ENCODE assay signal across 7 mouse cellular contexts in genomic region chr2:122739023-122739422, GRCm38 (mm10). TPM values are rescaled to one million over a fixed set of nuclear protein-coding genes. Genes with fewer than 3 reads are reported as not detected.
A peak's percentile ranks its signal among the peaks of the same experiment; 100 is the strongest.
DNase-seq lines count a peak whose midpoint lies in the region; ATAC-seq and TF ChIP-seq lines count a peak whose summit lies in the region.

No protein-coding gene starts in this region.

- peak; percentile 8 for DNase-seq in splenic B cell, adult 2 months (ENCODE audit: low read depth, low spot score)
- DNase-seq in B cell, adult 2 months: no peak

- peak overlapping the region; percentile 99 for H3K4me3 ChIP-seq in megakaryocyte, embryonic 14.5 days (replicated peaks)
- H3K4me3 ChIP-seq in embryonic facial prominence, embryonic 13.5 days: peak overlapping the region; percentile 92
- peak overlapping the region; percentile 86 for H3K4me3 ChIP-seq in intestine, postnatal 0 days (ENCODE audit: low read depth, low read length)

- peaks cover 19% of the 10 kb centered on the region for H3K4me1 ChIP-seq in megakaryocyte, embryonic 14.5 days
- H3K4me1 ChIP-seq in embryonic facial prominence, embryonic 13.5 days: peaks cover 8% of the 10 kb centered on the region
- H3K4me1 ChIP-seq in intestine, postnatal 0 days (replicated peaks; ENCODE audit: control insufficient read depth, insufficient read depth, low read length): peaks cover 13% of the 10 kb centered on the region; the same call in 1 of the 2 replicates

- 24% methylated on average over 7 of the region's 7 CpGs for WGBS in embryonic facial prominence, embryonic 13.5 days
- 19% methylated on average over 7 of the region's 7 CpGs for WGBS in intestine, postnatal 0 days

- no peak for ATAC-seq in megakaryocyte, adult 5-6 weeks (ENCODE audit: poor library complexity, severe bottlenecking)
- no peak for ATAC-seq in embryonic facial prominence, embryonic 13.5 days (ENCODE audit: insufficient number of reproducible peaks, insufficient read depth, low FRiP score, low TSS enrichment, low read depth)
- no peak for ATAC-seq in intestine, postnatal 0 days
- no peak for ATAC-seq in granulocyte monocyte progenitor cell, adult 5-6 weeks (replicated peaks; ENCODE audit: poor library complexity, severe bottlenecking)

- H3K36me3 ChIP-seq in megakaryocyte, embryonic 14.5 days (replicated peaks; ENCODE audit: low read length): peaks cover 23% of the 10 kb centered on the region
- peaks cover 7% of the 10 kb centered on the region for H3K36me3 ChIP-seq in embryonic facial prominence, embryonic 13.5 days
- peaks cover 5% of the 10 kb centered on the region; the same call in 1 of the 2 replicates for H3K36me3 ChIP-seq in intestine, postnatal 0 days (ENCODE audit: control insufficient read depth, insufficient read depth)
- peaks cover 3% of the 10 kb centered on the region; the same call in 1 of the 2 replicates for H3K36me3 ChIP-seq in splenic B cell, adult 2 months (ENCODE audit: control insufficient read depth, insufficient read depth, low read length, poor library complexity, severe bottlenecking)

- no peak for TF ChIP-seq CTCF in intestine, postnatal 0 days (IDR thresholded peaks at IDR 0.05; ENCODE audit: low read depth)

- H3K4me2 ChIP-seq in embryonic facial prominence, embryonic 13.5 days: peak overlapping the region; percentile 69
- peak overlapping the region; percentile 85 for H3K4me2 ChIP-seq in intestine, postnatal 0 days (replicated peaks; ENCODE audit: low read depth)

- H3K9me3 ChIP-seq in megakaryocyte, embryonic 14.5 days: no peaks in the 10 kb centered on the region
- no peaks in the 10 kb centered on the region for H3K9me3 ChIP-seq in embryonic facial prominence, embryonic 13.5 days
- H3K9me3 ChIP-seq in intestine, postnatal 0 days (ENCODE audit: control insufficient read depth): no peaks in the 10 kb centered on the region

- H3K27me3 ChIP-seq in megakaryocyte, embryonic 14.5 days (replicated peaks): peaks cover 13% of the 10 kb centered on the region
- H3K27me3 ChIP-seq in embryonic facial prominence, embryonic 13.5 days: peaks cover 15% of the 10 kb centered on the region
- no peaks in the 10 kb centered on the region for H3K27me3 ChIP-seq in intestine, postnatal 0 days (replicated peaks; ENCODE audit: control insufficient read depth, insufficient read depth, low read length)
- H3K27me3 ChIP-seq in splenic B cell, adult 2 months (ENCODE audit: control insufficient read depth, insufficient read depth, low read length, poor library complexity, severe bottlenecking): no peaks in the 10 kb centered on the region

- 0 out of 2 replicates have a peak overlapping the region, but pooled peaks have one; percentile 96 for H3K27ac ChIP-seq in embryonic facial prominence, embryonic 13.5 days
- peak overlapping the region; percentile 95; the same call in 1 of the 2 replicates for H3K27ac ChIP-seq in intestine, postnatal 0 days (ENCODE audit: low read depth, low read length)

- peak overlapping the region; percentile 95 for H3K9ac ChIP-seq in embryonic facial prominence, embryonic 13.5 days
- peak overlapping the region; percentile 88 for H3K9ac ChIP-seq in intestine, postnatal 0 days (ENCODE audit: low read depth, low read length)

RNA-seq across cellular contexts. Expression of gene Bloc1s6, which starts 0.7 kb away (rescaled TPM):
- 0.81 and 3.9 TPM in 2 replicates for polyA plus RNA-seq in megakaryocyte, embryonic 14.5 days (2012; ENCODE audit: insufficient read depth, low replicate concordance)
- total RNA-seq in megakaryocyte, adult 5-6 weeks (2015): 12.0 and 12.9 TPM in 2 replicates
- total RNA-seq in megakaryocyte, adult 5-6 weeks (2017): 24.1 and 30.4 TPM in 2 replicates
- 50.9 and 56.1 TPM in 2 replicates for polyA plus RNA-seq in embryonic facial prominence, embryonic 13.5 days (2015; fragmentation: Nextera tagmentation; extraction: Ambion mirVana)
- polyA plus RNA-seq in intestine, postnatal 0 days (2015; fragmentation: Nextera tagmentation; extraction: Ambion mirVana): 34.6 and 38.3 TPM in 2 replicates
- 25.7 and 31.8 TPM in 2 replicates for total RNA-seq in granulocyte monocyte progenitor cell, adult 5-6 weeks (2014; fragmentation: Nextera tagmentation)
- 38.8 and 39.9 TPM in 2 replicates for total RNA-seq in granulocyte monocyte progenitor cell, adult 5-6 weeks (2017)

RNA-seq across cellular contexts. Expression of gene Sqor, which starts 26.0 kb away (rescaled TPM):
- polyA plus RNA-seq in megakaryocyte, embryonic 14.5 days (2012; ENCODE audit: insufficient read depth, low replicate concordance): 5.7 TPM in 1 of 2 replicates, not detected in the other
- total RNA-seq in megakaryocyte, adult 5-6 weeks (2015): 106 and 117 TPM in 2 replicates
- 167 and 173 TPM in 2 replicates for total RNA-seq in megakaryocyte, adult 5-6 weeks (2017)
- 4.7 and 5.8 TPM in 2 replicates for polyA plus RNA-seq in embryonic facial prominence, embryonic 13.5 days (2015; fragmentation: Nextera tagmentation; extraction: Ambion mirVana)
- 58.3 and 62.2 TPM in 2 replicates for polyA plus RNA-seq in intestine, postnatal 0 days (2015; fragmentation: Nextera tagmentation; extraction: Ambion mirVana)
- total RNA-seq in granulocyte monocyte progenitor cell, adult 5-6 weeks (2014; fragmentation: Nextera tagmentation): 22.7 and 29.0 TPM in 2 replicates
- total RNA-seq in granulocyte monocyte progenitor cell, adult 5-6 weeks (2017): 26.4 and 36.6 TPM in 2 replicates

RNA-seq across cellular contexts. Expression of gene Slc30a4, which starts 36.6 kb away (rescaled TPM):
- not detected in 2 replicates for polyA plus RNA-seq in megakaryocyte, embryonic 14.5 days (2012; ENCODE audit: insufficient read depth, low replicate concordance)
- 1.2 and 1.9 TPM in 2 replicates for total RNA-seq in megakaryocyte, adult 5-6 weeks (2015)
- total RNA-seq in megakaryocyte, adult 5-6 weeks (2017): 1.9 and 2.2 TPM in 2 replicates
- 8.3 and 8.5 TPM in 2 replicates for polyA plus RNA-seq in embryonic facial prominence, embryonic 13.5 days (2015; fragmentation: Nextera tagmentation; extraction: Ambion mirVana)
- polyA plus RNA-seq in intestine, postnatal 0 days (2015; fragmentation: Nextera tagmentation; extraction: Ambion mirVana): 13.4 and 13.7 TPM in 2 replicates
- total RNA-seq in granulocyte monocyte progenitor cell, adult 5-6 weeks (2014; fragmentation: Nextera tagmentation): 1.3 and 2.0 TPM in 2 replicates
- 1.3 and 2.1 TPM in 2 replicates for total RNA-seq in granulocyte monocyte progenitor cell, adult 5-6 weeks (2017)
